Mouse (Mus musculus): ENCODE results near the gene Spata31d1d. TPM values are rescaled to one million over a fixed set of nuclear protein-coding genes. Genes with fewer than 3 reads are reported as not detected.
"Not testable (repeated sequence)": the region's sequence is repeated elsewhere in the genome, so short reads cannot be mapped to it uniquely, and the experiment has no call there.

The Spata31d1d gene
- total RNA-seq (2022) = not detected

DNA sequence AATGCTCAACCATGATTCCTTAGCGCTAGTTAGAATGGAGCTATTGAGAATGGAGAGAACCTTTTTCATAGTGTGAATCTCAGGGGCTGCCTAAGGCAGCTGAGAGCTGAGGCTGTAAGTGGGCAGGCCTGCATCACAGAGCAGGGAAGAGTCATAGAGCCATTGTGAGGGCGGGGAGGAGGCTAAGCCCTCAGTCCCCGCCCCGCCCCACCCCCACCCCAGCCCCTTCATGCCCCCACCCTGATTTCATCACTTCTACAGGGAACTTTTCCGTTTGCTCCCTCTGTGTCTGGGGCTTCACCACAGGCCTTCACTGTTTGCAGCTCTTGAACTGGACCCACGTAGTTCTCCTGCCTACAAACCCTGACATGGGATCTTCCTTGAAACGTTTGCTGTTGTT is at the start of gene Spata31d1d:
Gene Spata31d1d (minus strand): TSS at position 101 of the 400 bp plus-strand sequence.
- DNase-seq (ENCODE audit: low spot score in 2 of 2) = no peak

DNA sequence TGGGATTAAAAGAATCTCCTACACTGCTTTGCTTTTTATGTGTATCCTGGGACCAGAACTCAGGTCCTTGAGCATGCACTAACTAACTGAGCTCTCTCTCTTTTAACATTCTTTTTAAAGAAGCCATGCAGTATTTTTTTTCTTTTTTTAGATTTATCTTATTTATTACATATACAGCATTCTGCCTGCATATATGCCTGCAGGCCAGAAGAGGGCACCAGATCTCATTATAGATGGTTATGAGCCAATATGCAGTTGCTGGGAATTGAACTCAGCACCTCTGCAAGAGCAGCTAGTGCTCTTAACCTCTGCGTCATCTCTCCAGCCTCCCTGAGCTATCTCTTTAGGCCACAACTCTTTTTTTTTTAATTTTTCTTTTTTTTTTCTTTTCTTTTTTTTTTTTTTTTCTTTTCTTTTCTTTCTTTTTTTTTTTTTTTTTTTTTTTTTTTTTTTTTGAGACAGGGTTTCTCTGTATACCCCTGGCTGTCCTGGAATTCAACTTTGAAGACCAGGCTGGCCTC is 48.3 kb upstream of the Spata31d1d start:
- DNase-seq (ENCODE audit: low spot score in 2 of 2) = not testable (repeated sequence)

GRCm38 (mm10) chr13:59779213-59779612 is 47.7 kb upstream of the Spata31d1d start:
- no peak for DNase-seq (ENCODE audit: low spot score in 2 of 2)

DNA sequence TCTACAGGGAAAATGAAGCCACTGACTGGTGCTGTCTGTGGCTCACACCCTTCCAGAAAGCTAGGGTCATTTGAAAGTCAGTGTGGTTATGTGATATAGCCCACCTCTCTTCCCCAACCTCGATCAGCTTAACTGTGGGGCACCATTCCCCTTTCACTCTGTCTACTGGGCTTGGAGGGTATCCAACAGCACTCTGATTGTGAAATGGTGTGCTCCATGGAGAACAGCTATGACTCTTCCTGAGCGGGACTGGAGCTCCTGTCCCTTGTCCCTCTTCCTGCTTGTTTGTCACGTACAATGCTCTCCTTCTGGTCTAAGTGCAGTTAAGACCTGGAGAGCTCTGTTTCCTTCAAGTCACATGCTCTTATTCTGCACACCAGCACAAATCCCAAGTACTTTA is 43.6 kb upstream of the Spata31d1d start:
- DNase-seq (ENCODE audit: low spot score in 2 of 2) = no peak

DNA sequence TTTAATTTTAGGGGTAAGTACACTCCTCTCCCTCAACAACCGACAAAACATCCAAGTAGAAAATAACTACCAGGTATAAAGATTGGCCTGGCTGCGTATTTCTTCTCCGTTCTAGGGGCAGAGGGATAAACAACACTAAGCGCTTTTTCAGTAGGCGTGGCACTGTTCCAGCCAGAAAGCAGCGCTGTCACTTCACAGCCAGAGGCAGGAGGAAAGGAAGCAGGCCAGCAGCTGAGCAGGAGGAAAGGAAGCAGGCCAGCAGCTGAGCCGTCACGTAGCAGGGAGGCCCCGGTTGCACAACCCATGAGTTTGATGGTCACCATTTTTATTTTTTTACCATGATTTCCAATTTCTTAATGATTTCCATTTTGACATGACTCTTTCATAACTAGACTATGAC is 39.7 kb upstream of the Spata31d1d start:
- DNase-seq (ENCODE audit: low spot score in 2 of 2) = peak in 1 of 2 experiments; percentile 52

DNA sequence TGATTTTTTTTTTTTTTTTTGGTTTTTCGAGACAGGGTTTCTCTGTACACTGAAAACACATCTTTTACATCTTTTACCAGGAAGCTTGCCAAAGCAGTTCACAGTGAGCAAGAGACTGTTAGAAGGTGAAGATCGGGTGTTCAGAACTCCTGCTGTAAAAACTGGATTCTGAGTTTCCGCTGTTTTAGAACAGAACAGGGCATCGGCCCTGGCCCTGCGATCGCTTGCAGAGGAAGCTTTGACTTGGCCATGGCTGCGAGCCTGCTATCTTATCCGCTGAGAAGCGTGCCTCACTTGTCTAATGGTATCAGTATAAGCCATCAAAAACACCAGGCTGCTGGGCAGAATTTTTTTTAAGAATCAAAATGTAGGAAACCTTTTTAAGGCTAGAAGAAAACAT is 39.3 kb upstream of the Spata31d1d start:
- no peak for DNase-seq (ENCODE audit: low spot score in 2 of 2)

DNA sequence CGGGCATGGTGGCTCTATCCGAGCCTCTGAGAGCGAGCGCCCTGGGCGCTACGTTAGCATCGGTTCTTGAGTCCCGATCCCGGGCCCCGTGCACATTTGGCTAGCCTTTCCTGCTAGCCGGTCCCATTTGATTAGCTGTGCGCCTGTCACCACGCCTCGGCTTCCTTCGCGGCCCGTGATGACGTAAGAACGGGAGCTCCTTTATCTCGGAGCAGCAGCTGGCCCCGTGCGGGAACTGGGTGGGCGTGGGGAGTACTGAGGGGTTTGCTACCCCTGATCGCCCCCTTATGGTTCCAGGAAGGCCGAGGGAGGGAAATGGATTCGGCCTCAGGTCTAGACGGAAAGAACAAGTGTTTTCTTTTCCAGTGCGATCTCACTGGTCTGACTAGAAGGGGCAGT is 38.6 kb upstream of the Spata31d1d start:
- peak; percentile 76 to 87 for DNase-seq (ENCODE audit: low spot score in 2 of 2)

DNA sequence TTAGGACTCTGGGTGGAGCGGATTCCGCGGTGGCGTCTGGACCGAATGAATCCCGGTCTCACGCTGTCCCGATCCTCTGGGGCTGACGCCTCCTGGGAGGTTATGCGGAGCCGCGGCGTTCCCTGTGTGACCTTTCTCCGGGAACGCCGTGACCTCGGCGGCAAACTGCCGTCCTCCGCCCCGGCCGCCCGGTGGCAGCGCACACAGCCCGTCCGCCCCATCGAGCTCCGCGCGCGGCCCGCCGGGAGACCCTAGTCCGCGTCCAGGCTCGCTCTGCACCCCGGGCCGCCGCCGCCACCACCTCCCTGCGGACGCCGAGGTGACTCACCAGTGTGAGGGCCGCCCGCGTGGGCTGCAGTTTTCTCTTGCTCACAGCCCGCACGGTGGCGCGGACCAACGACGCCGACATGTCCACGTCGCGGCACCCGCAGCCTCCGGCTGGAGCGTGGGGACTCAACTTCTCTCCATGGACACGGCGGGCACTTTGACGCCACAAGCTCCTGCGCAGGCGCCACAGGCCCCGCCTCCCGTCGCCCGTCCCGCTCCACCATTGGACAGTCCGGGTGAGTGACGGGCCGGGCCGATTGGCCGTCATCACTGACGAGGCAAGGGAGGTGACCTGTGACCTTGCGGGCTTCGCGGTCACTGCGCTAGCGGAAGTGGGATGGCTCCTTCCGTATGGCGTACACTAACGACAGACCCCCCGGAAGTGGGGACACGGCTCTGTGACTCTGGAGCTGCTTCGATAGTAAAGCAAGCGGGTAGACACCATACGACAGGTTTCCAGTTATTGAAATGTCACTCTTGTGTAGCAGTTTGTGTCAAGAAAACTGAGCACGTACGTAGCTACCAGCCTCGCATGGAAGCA is 38.0 kb upstream of the Spata31d1d start, which contains the start of gene Isca1:
Gene Isca1 (minus strand): TSS at position 515 of the 868 bp plus-strand sequence.
- peak; percentile 99 for DNase-seq (ENCODE audit: low spot score in 2 of 2)

DNA sequence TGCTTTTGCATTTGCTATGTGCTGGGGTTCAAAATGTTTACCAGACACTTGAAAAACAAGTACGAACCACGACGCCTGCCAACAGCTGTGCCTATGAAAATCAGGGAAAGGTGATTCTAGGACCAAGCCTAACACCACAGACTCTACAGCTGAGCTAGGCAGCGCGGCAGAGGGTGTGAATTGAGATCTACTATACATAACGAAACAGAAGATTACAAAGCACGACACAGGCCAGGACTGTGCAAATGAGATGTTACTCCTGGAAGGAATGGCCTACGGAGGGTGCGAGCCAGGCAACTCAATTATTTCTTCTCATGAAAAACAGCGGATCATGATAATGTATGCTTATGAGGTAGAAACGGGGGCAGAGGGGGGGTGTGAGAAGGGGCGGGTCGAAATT is 37.0 kb upstream of the Spata31d1d start:
- DNase-seq (ENCODE audit: low spot score in 2 of 2) = peak in 1 of 2 experiments; percentile 16

DNA sequence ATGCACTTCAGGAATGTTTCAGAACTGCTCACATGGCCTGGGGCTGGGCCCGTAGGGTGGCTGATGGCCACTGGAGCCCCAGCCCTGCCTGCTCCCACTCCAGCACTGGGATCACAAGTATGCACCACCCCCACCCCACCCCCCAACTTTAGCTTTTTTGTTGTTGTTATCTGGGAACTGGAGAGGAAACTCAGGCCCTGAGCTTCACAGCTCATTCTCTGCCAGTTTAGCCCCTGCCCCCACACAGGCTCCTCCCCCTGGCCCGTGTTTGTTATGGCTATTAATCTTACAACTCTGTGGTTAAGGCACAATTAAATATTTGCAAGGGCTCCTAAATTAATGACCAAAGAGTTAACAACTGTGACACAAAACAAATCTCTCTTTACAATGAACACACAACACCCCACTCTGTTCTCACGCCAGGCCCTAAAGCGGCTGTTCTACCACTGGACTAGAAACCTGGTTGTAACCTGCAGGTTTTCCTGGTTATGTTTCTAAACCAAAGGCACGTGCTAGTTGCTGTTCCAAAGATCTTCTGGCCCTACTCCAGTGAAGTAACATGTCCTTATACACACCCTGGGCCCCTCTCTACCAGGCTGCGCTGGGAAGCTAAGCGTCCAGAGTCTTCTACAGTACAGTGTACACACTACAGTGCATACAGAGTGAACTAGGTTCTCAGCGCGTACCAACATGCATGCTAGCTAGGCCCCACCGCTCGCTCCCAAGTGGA is 35.4 kb upstream of the Spata31d1d start:
- DNase-seq (ENCODE audit: low spot score in 2 of 2) = no peak

DNA sequence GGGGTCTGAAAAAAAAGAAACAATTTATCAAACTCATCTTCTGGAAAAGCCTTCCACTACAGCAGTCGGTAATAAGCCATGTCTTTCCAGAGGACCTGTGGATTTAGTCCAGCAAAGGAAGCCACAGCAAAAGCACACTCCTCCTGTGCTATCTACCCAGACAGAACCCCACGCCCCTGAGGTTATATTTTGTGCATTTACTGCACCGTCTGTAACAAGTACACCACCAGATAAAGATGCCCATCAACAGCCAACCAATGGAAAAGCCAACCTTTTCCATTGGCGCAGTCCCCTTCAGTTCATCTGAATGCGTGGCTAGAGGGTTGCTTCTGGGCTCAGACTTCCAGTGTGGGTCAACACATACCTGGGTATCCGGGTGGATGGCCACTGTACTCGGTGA is 31.2 kb upstream of the Spata31d1d start:
- DNase-seq (ENCODE audit: low spot score in 2 of 2) = no peak

DNA sequence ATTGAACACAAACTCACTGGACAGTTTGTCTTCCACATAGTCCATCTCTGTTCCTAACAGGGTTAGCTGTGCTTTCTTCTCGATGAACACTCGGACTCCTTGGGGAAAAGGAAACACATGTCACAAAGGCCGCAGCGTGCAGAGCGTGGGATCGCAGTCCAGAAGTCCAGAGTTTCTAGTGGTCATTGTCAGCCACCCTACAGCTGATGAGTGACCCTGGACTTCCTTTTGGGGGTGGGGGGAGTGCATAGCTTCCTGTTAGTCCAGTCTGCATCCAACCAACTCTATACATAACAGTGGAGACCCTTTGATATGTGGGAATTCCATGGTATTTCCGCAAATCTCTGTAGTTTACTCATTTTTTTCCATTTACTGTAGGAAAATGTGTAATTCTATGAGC is 25.4 kb upstream of the Spata31d1d start:
- DNase-seq (ENCODE audit: low spot score in 2 of 2) = no peak

- no peak for DNase-seq (ENCODE audit: low spot score in 2 of 2)
Measured at GRCm38 (mm10) chr13:59750310-59750709, 18.8 kb upstream of the Spata31d1d start.

DNA sequence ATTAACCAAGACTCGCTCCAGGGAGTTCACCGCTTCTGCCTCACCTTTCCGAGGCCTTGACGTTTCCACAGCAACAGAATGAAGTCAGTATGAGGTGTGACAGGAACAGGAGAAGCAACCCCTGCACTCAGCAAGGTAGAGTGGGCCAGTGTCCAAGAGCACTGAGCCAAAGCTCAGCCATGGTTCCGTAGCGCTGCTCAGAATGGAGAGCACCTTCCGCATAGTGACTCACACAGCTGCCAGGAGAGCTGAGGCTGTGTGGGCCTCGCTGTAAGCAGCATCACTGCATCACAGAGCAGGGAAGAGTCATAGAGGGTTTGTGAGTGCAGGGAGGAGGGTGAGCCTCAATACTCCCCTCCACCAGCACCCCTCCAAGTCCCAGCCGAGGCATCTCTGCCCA is 15.2 kb upstream of the Spata31d1d start, which contains the start of gene 1700014D04Rik:
Gene 1700014D04Rik (minus strand): TSS at position 42 of the 400 bp plus-strand sequence.
- peak in 1 of 2 experiments; percentile 78 for DNase-seq (ENCODE audit: low spot score in 2 of 2)

GRCm38 (mm10) chr13:59746164-59746563 is 14.6 kb upstream of the Spata31d1d start:
- DNase-seq (ENCODE audit: low spot score in 2 of 2) = no peak

DNA sequence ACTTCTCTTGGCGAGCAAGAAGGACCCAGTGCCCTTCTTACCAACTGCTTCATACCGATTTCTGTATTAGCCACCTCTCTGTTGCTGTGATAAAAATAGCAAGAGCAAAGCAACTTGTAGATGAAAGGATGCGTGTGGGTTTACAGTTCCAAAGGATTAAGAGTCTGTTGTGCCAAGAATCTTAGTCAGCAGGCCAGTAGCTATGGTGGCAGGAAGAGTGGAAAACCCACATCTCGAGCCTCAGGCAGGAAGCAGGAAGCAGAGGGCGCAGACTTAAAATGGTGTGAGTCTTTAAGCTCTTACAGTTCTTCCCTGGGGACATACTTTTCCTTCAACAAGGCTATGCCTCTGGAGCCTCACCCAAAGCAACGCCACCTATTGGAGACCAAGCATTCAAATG is 13.9 kb upstream of the Spata31d1d start:
- DNase-seq (ENCODE audit: low spot score in 2 of 2) = peak in 1 of 2 experiments; percentile 22

DNA sequence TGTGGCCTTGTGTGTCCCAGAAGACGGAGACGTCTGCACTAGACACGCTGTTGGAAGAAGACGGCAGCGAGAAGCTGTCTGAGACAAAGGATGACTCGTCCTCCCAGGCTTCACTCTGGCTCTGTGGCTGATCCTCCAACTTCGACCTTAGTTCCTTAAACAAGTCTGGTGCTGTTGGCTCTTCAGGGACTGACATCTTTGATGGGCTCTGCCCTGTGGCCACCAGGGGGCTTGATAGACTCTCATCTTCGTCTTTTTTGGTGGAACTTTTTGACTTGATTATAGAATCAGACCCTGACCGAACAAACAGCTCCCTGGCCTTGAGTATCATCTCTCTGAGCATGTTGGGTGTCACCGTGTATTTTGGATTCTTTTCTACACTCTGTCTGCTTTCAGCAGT is 10.1 kb upstream of the Spata31d1d start:
- no peak for DNase-seq (ENCODE audit: low spot score in 2 of 2)

DNA sequence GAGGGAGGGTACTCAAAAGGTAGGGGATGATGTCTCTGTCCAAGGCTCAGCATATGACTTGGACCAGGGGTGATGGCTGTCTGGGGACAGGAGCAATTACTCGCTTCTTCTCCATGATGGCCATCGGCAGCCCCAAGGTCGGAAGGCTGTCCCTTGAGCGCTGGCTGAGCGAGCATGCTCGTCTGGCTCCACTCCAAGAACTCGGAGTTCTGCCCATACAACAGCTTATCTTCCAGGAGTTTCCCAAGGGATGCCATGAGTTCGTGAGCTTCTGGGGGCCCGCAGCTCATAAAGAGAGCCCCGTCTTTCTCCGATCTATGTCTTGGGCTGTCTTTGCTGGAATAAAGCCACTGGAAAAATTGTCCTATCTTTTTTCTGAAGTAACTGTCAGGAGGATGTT is 9.5 kb upstream of the Spata31d1d start:
- no peak for DNase-seq (ENCODE audit: low spot score in 2 of 2)

GRCm38 (mm10) chr13:59739397-59739796 is 7.8 kb upstream of the Spata31d1d start:
- no peak for DNase-seq (ENCODE audit: low spot score in 2 of 2)

DNA sequence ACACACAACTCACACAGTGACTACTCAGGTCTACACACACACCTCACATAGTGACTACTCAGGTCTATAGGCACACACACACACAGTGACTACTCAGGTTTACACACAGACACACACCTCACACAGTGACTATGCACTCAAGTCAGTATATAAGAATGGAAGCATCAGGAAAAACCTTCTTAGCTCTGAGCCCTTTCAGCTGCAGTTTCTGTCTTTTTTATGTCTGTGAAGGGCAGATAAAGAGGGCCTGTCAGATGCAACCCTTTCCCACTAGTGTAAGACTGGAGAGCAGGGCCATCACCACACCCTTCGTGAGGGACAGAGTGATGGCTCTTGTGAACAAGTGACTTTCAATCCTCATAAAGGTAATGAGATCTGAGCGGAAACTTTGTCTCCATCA is 6.9 kb upstream of the Spata31d1d start:
- no peak for DNase-seq (ENCODE audit: low spot score in 2 of 2)

- no peak for DNase-seq (ENCODE audit: low spot score in 2 of 2)
Measured at GRCm38 (mm10) chr13:59735190-59735589, 3.6 kb upstream of the Spata31d1d start.

- not testable (repeated sequence) for DNase-seq (ENCODE audit: low spot score in 2 of 2)
Measured at GRCm38 (mm10) chr13:59734347-59734746, 2.8 kb upstream of the Spata31d1d start.

Measured in left cerebral cortex, adult 8-10 months (tissue).